In genomic region chr8:87197000-87197399, GRCm38 (mm10) we compare ENCODE assay signal across 13 mouse cellular contexts.
"Had no signal": no experiment of that assay in that cellular context is flagged by ENCODE, and none has a peak within 500 bp of the region (broad histone marks: within the 10 kb centered on the region; RNA-seq: fewer than 3 reads in every experiment).

No protein-coding gene starts in this region.

- H3K4me2 ChIP-seq: limb, embryonic 13.5 days; liver, embryonic 12.5 days; liver, embryonic 15.5 days; midbrain, embryonic 13.5 days had no signal

- H3K27ac ChIP-seq: limb, embryonic 13.5 days; liver, embryonic 12.5 days; liver, embryonic 15.5 days; macrophage; midbrain, embryonic 13.5 days had no signal

- H3K9ac ChIP-seq: limb, embryonic 13.5 days; liver, embryonic 12.5 days; liver, embryonic 15.5 days; midbrain, embryonic 13.5 days had no signal

- H3K36me3 ChIP-seq: limb, embryonic 13.5 days; liver, embryonic 12.5 days; liver, embryonic 15.5 days; midbrain, embryonic 13.5 days had no signal

- H3K4me1 ChIP-seq: liver, embryonic 12.5 days; liver, embryonic 15.5 days had no signal

- H3K4me3 ChIP-seq: limb, embryonic 13.5 days; liver, embryonic 12.5 days; liver, embryonic 15.5 days; midbrain, embryonic 13.5 days had no signal

- H3K9me3 ChIP-seq: limb, embryonic 13.5 days; liver, embryonic 12.5 days; liver, embryonic 15.5 days; midbrain, embryonic 13.5 days had no signal

- H3K27me3 ChIP-seq: liver, embryonic 12.5 days; liver, embryonic 15.5 days had no signal

- ATAC-seq: liver, embryonic 12.5 days; midbrain, embryonic 13.5 days had no signal

- DNase-seq: kidney, adult 8-10 months; kidney, postnatal 14 days; kidney, postnatal 4 days; liver; lung, adult 18-20 months; lung, postnatal 14 days; thymus, adult 18-20 months; thymus, postnatal 36 days had no signal
